Mouse (Mus musculus) brain, embryonic 14.5 days (tissue): ENCODE measurements around the gene Krt12.

Experiments
- CTCF ChIP-seq: fragments of 200-500 bp; IDR thresholded peaks from 2 replicates; pipeline ENCODE4 v1.5.1; 2012; ENCODE audit warnings: inconsistent platforms, mild to moderate bottlenecking, moderate library complexity, borderline replicate concordance; ENCODE audit not compliant: insufficient read depth, insufficient read length; ENCODE audit errors: extremely low read depth
- POLR2A ChIP-seq: fragments of 200-500 bp; IDR thresholded peaks from 2 replicates; pipeline ENCODE4 v1.6.1; 2012; ENCODE audit warnings: mild to moderate bottlenecking, inconsistent platforms, borderline replicate concordance; ENCODE audit not compliant: poor library complexity, insufficient read depth, insufficient read length, severe bottlenecking; ENCODE audit errors: extremely low read depth

- TF ChIP-seq CTCF (no peak), POLR2A (no peak)
These were observed 5.2 kb downstream of the Krt12 start for GRCm38 (mm10) chr11:99416902-99417301.
